Mouse (Mus musculus): ENCODE results near the gene 1700012B07Rik. TPM values are rescaled to one million over a fixed set of nuclear protein-coding genes. Genes with fewer than 3 reads are reported as not detected.

Gene 1700012B07Rik
- total RNA-seq, 2 experiments from 2014 or later: not detected

DNA sequence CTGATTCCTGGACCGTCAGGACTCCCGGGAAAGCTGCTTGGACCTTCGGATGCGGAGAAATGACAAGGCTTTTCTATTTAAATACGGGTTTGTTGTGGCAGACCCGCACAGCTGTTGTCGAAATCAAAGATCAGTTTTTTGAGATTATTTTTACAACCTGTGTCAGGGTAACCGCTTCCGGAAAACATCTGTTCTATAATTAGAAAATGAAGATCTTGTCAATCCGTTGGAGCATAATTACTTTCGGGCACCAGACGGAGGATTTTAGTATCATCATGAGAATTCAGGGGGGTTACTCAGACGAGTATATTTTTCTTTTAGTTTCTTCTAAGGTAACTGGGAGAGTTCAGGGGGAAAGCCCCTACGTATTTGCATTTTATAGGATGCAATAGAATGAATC, 57.7 kb downstream of the 1700012B07Rik start:
- intact Hi-C loops (cut with DNase I; ENCODE audit: low total_unique reads): no loop called here

DNA sequence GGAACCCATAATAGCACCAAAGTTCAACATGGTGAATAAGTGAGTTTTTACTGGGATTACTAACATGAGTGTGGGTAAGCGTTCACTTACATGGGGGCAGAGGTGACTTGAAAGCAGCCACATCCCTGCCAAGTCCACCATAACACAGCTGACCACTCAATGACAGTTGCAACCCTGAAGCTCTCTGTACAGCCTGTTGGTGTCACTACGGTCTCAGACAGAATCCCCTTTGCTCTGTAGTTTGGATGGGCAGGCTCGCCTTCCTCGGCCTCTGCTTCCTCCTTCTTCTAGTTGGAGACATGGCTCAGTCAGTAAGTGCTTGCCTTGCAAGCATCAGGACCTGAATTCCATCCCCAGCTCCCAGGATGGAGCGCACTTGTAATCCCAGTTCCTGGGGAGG, 58.8 kb downstream of the 1700012B07Rik start:
- no peak for DNase-seq
- intact Hi-C loops (cut with DNase I; ENCODE audit: low total_unique reads): no loop called here

More for the DNA sequence above, 57.7 kb downstream of the 1700012B07Rik start:
- DNase-seq: no peak

DNA sequence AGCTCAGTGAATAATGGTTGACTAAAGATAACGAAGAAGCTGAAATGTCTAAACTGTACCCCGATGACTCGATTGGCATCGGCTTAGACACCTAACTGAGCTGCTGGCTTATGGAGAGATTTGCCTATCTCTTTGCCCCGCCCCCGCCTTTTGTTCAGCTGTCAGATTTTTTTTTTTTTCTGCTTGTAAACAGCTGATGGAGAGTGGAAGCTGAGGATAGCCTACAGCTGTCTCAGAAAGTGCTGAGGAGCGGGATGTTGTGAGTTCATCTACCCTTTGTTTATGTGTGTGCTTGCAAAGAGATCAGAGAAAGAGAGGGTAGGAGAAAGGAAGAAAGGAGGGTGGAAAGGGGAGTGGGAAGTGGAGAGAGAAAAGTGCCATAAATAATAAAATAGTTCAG, 67.8 kb downstream of the 1700012B07Rik start:
- intact Hi-C loops (cut with DNase I; ENCODE audit: low total_unique reads): no loop called here
- DNase-seq: no peak

DNA sequence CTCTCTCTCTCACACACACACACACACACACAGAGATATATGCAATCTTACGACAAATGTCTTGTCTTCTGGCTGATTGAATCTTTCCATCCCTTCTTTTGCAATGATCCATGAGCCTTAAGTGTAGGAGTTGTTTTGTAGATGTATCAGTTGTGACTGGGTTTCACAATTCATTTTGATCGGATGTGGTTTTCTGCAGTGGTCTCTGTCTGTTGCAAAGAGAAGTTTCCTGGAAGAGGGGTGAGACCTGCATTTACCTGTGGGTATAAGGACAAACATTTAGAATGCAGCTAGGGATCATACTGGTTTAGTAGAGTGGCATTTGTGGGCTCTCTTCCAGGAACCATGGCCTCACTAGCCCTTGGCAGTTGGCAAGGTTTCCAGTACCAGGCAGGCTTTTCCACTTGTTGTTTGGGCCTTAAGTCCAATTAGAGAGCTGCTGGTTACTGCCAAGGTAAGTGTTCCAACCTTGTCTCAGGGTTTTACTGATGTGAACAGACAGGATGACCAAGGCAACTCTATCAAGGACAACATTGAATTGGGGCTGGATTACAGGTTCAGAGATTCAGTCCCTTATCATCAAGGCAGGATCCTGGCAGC, 69.1 kb downstream of the 1700012B07Rik start:
- DNase-seq: no peak
- intact Hi-C loops (cut with DNase I; ENCODE audit: low total_unique reads): no loop called here

DNA sequence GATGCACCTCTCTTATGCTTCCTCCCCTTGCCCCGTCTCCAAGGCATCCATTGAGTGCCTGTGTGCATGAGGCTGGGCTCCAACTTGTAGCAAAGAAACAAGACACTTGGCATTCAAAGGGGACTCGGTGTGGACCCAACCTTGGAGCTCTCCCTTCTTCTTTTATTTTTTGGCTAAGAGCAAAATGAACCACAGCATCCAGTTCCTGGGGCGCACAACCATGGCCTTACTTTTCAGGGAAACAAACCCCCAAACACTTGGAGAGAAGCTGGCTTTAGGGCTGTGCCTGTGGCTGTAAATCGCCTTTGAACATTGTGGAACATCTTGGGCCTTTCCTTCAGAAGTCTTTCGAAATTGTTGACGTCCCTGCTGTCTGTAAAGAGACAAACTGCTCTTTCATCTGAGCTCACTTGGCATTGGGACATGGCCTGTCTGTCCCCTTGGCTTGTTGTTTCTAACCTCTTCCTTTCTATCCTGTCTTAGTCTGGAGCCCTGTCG, 73.7 kb downstream of the 1700012B07Rik start:
- intact Hi-C loops (cut with DNase I; ENCODE audit: low total_unique reads): no loop called here
- no peak for DNase-seq

DNA sequence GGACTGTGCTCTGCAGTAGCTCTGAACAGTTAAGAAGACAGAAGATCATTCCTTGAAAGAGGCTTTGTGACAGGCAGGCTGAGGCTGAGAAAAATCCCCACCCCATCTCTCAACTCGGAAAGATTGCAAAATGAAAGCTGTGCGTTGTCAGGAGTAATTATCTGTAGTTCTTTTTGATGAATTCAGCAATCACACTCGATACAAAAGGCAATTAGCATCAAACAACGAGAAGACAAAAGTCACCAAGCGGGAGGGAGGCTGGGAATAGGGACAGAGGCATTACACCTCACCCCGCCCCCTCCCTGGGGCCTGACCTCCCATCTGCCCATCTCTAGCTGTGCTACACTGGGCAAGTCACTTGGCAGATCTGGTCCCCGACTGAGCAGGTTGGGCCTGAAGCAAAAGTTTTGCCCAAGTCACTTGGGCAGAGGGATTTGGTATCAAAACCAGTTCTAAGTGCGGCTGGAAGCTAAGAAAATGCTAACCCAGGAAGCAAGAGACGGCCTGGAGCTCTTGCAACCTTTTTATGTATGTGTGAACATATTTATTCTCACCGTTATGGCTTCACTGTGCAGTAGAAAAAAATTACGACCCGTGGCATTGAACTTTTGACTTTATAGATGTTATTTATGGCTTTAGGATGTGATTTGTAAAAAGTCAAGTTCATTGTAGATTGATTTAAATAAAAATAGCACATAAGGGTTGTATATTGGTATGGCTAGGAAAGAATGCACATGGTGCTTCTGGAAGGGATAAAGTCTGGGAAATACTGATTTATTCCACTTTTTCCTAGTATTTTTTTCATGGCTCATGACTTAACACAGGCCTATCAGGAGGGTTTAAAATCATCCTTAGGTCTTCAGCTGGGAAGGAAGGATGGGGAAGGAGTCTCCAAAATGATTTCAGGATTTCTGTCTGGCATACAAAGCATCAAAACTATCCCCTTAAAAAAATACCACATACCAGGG, 75.9 kb downstream of the 1700012B07Rik start:
- intact Hi-C loops (cut with DNase I; ENCODE audit: low total_unique reads): no loop called here
- DNase-seq: no peak

DNA sequence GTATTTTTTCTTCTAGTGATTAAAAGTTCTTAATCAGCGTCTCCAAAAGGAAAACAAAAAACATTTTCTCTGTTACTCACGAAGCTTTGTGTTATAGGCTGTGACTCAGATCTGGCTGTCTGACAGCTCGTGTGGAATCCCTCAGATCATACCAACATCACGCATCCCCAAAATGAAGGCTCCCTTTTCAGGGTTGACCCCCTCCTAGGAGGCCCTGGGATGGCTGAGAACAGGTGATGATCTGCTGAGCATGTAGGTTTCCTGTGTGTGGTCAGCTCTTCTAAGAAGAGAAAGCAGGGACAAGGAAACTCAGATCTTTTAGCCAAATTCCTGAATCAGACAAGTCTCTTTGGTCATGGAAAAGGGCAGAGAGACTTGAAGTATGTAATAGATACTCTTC, 82.6 kb downstream of the 1700012B07Rik start:
- intact Hi-C loops (cut with DNase I; ENCODE audit: low total_unique reads): no loop called here
- DNase-seq: no peak

DNA sequence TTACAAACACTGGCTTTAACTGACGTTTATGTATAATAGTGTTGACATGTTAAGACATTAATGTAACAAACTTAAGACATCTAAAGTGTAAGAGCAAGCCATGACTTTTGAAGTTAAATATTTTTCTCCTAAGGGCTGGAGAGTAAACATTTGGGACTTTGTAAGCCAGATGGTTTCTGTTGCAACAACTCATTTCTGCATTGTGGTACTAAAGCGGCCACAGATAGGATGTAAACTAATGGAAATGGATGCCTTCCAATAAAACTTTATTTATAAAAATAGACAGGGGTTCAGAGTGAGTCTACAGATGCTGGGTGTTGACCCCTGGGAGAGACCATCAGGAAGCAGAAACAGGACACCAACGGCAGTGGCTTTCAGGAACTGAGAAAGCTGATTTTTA, 89.9 kb downstream of the 1700012B07Rik start:
- intact Hi-C loops (cut with DNase I; ENCODE audit: low total_unique reads): no loop called here
- DNase-seq: no peak

Other genes starting within 250 kb of the 1700012B07Rik start
- gene Wipi1, start 216.1 kb downstream of the 1700012B07Rik start, total RNA-seq (2021): 10 to 100 TPM; 59.7 to 62.2 TPM
- gene Prkar1a, start 178.6 kb downstream of the 1700012B07Rik start, total RNA-seq (2021): 100 to 1,000 TPM; 172 to 199 TPM
- 1 to 10 TPM; 3.5 to 4.0 TPM for gene Fam20a, start 105.8 kb downstream of the 1700012B07Rik start, total RNA-seq (2021)
- 10 to 100 TPM in 1 of 2 experiments, 1 to 10 TPM in 1; 8.3 to 10.1 TPM for gene Abca8b, start 167.8 kb upstream of the 1700012B07Rik start, total RNA-seq (2021)

All from gastrocnemius, postnatal 14 days (tissue).